Comparison of ENCODE assay signal across 17 mouse cellular contexts in genomic region chr2:11329407-11330224, GRCm38 (mm10).
DNase-seq lines count a peak whose midpoint lies in the region; ATAC-seq and TF ChIP-seq lines count a peak whose summit lies in the region.
"Had no signal": no experiment of that assay in that cellular context is flagged by ENCODE, and none has a peak within 500 bp of the region (broad histone marks: within the 10 kb centered on the region; RNA-seq: fewer than 3 reads in every experiment).

No protein-coding gene starts in this region.

- H3K9ac ChIP-seq in heart, embryonic 12.5 days: no peak overlapping the region
- no peak overlapping the region for H3K9ac ChIP-seq in lung, embryonic 16.5 days (ENCODE audit: low read length)
- no peak overlapping the region for H3K9ac ChIP-seq in midbrain, postnatal 0 days (replicated peaks; ENCODE audit: low read length, poor library complexity, severe bottlenecking)
- H3K9ac ChIP-seq: hindbrain, embryonic 12.5 days; limb, embryonic 13.5 days had no signal

- 33% methylated on average over 10 of the region's 10 CpGs for WGBS in heart, embryonic 10.5 days
- WGBS in heart, embryonic 12.5 days: 23% methylated on average over 10 of the region's 10 CpGs
- 20% methylated on average over 10 of the region's 10 CpGs for WGBS in lung, embryonic 16.5 days
- 70% methylated on average over 10 of the region's 10 CpGs for WGBS in midbrain, postnatal 0 days

- no peak overlapping the region for H3K27ac ChIP-seq in heart, embryonic 10.5 days
- no peak overlapping the region for H3K27ac ChIP-seq in heart, embryonic 12.5 days (ENCODE audit: poor library complexity, severe bottlenecking)
- no peak overlapping the region for H3K27ac ChIP-seq in lung, embryonic 16.5 days (ENCODE audit: low read length)
- H3K27ac ChIP-seq in midbrain, postnatal 0 days (ENCODE audit: low read depth, low read length): no peak overlapping the region
- H3K27ac ChIP-seq: hindbrain, embryonic 12.5 days; left cerebral cortex, adult 2 months; limb, embryonic 13.5 days; macrophage had no signal

- no peaks in the 10 kb centered on the region for H3K36me3 ChIP-seq in heart, embryonic 10.5 days
- no peaks in the 10 kb centered on the region for H3K36me3 ChIP-seq in heart, embryonic 12.5 days
- no peaks in the 10 kb centered on the region for H3K36me3 ChIP-seq in lung, embryonic 16.5 days (ENCODE audit: control insufficient read depth, insufficient read depth, low read length)
- H3K36me3 ChIP-seq in midbrain, postnatal 0 days (ENCODE audit: insufficient read depth, low read length): no peaks in the 10 kb centered on the region
- H3K36me3 ChIP-seq: hindbrain, embryonic 12.5 days; limb, embryonic 13.5 days had no signal

- no peak overlapping the region for H3K4me2 ChIP-seq in heart, embryonic 12.5 days
- H3K4me2 ChIP-seq in lung, embryonic 16.5 days (ENCODE audit: low read depth, low read length): no peak overlapping the region
- H3K4me2 ChIP-seq in midbrain, postnatal 0 days (ENCODE audit: low read depth, low read length, poor library complexity, severe bottlenecking): no peak overlapping the region
- H3K4me2 ChIP-seq: hindbrain, embryonic 12.5 days; limb, embryonic 13.5 days had no signal

- H3K9me3 ChIP-seq in heart, embryonic 10.5 days: no peaks in the 10 kb centered on the region
- H3K9me3 ChIP-seq in heart, embryonic 12.5 days (replicated peaks): no peaks in the 10 kb centered on the region
- H3K9me3 ChIP-seq in lung, embryonic 16.5 days (ENCODE audit: control insufficient read depth, low read length): no peaks in the 10 kb centered on the region
- H3K9me3 ChIP-seq in midbrain, postnatal 0 days (ENCODE audit: low read length): no peaks in the 10 kb centered on the region
- H3K9me3 ChIP-seq: hindbrain, embryonic 12.5 days; limb, embryonic 13.5 days had no signal

- peaks cover 3% of the 10 kb centered on the region; the same call in 1 of the 2 replicates for H3K27me3 ChIP-seq in heart, embryonic 10.5 days (ENCODE audit: insufficient read depth, poor library complexity, severe bottlenecking)
- no peaks in the 10 kb centered on the region for H3K27me3 ChIP-seq in heart, embryonic 12.5 days (replicated peaks)
- H3K27me3 ChIP-seq in lung, embryonic 16.5 days (ENCODE audit: control insufficient read depth, insufficient read depth, low read depth, low read length): no peaks in the 10 kb centered on the region
- no peaks in the 10 kb centered on the region for H3K27me3 ChIP-seq in midbrain, postnatal 0 days (ENCODE audit: insufficient read depth, low read length)
- H3K27me3 ChIP-seq: hindbrain, embryonic 12.5 days had no signal

- no peak for TF ChIP-seq CTCF in midbrain, postnatal 0 days (IDR thresholded peaks at IDR 0.05)

- peaks cover 16% of the 10 kb centered on the region for H3K4me1 ChIP-seq in heart, embryonic 10.5 days
- peaks cover 9% of the 10 kb centered on the region for H3K4me1 ChIP-seq in heart, embryonic 12.5 days (replicated peaks)
- H3K4me1 ChIP-seq in lung, embryonic 16.5 days (replicated peaks; ENCODE audit: control insufficient read depth, insufficient read depth, low read length): no peaks in the 10 kb centered on the region
- H3K4me1 ChIP-seq in midbrain, postnatal 0 days (ENCODE audit: insufficient read depth, low read length): no peaks in the 10 kb centered on the region
- H3K4me1 ChIP-seq: hindbrain, embryonic 12.5 days; limb, embryonic 13.5 days had no signal

- H3K4me3 ChIP-seq in heart, embryonic 10.5 days: no peak overlapping the region
- H3K4me3 ChIP-seq in heart, embryonic 12.5 days: no peak overlapping the region
- H3K4me3 ChIP-seq in lung, embryonic 16.5 days (ENCODE audit: low read length): no peak overlapping the region
- no peak overlapping the region for H3K4me3 ChIP-seq in midbrain, postnatal 0 days (ENCODE audit: low read depth, low read length)
- H3K4me3 ChIP-seq: hindbrain, embryonic 12.5 days; left cerebral cortex, adult 2 months; limb, embryonic 13.5 days had no signal

- ATAC-seq in heart, embryonic 12.5 days (ENCODE audit: insufficient number of reproducible peaks, low FRiP score): no peak
- peak; percentile 67 for ATAC-seq in lung, embryonic 16.5 days (ENCODE audit: low read depth)
- ATAC-seq in midbrain, postnatal 0 days (ENCODE audit: low FRiP score): no peak

- peak; percentile 38 for DNase-seq in heart, embryonic 10.5 days (ENCODE audit: low spot score)
- no peak for DNase-seq in lung, postnatal 25 days (ENCODE audit: low spot score)
- peak; percentile 39 for DNase-seq in adrenal gland, postnatal 10 days
- DNase-seq in kidney, postnatal 14 days: peak; percentile 48
- no peak for DNase-seq in midbrain, postnatal 0 days (ENCODE audit: low spot score)
- DNase-seq in cerebellum, adult 11 months: no peak
- DNase-seq: B cell, adult 2 months; cerebellum, adult 8-10 months; embryo, embryonic 11 days; retina, postnatal 1 day; spleen, adult 18-20 months had no signal

Comparison
In these comparisons a context has a peak if more than half of its experiments do, and no peak if none do; other contexts are left out.
1. DNase-seq: peak in heart, embryonic 10.5 days (single experiment), adrenal gland, postnatal 10 days (single experiment) and kidney, postnatal 14 days (single experiment); none in lung, postnatal 25 days (single experiment), midbrain, postnatal 0 days (single experiment) and cerebellum, adult 11 months (single experiment).